Mouse (Mus musculus): ENCODE data around the gene Chd1l. TPM values are rescaled to one million over a fixed set of nuclear protein-coding genes. Genes with fewer than 3 reads are reported as not detected.

The Chd1l gene
- polyA plus RNA-seq, 1 experiment from 2014 or later: 5.8 TPM

DNA sequence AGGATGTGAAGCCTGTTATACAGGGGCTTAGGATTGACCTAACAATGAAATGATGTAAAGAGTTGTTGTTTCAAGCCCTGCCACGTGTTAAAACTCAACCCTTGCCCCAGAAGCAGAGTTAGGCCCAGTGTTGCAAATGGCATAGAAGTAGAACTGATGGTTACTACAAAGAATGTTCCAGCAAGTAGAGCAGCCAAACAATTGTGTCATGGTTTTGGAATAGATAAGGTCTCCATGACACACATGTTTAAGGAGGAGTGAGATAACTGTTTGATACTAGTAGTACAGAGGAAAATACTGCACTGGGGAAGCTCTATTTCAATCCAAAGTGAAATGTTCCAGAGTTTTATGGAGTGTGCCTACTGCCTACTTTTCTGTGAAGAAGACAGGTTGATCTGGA lies 38.5 kb upstream of the Chd1l start:
- H3K27ac ChIP-seq (ENCODE audit: low read depth, low read length): no peak overlapping the region
- H3K36me3 ChIP-seq (ENCODE audit: control insufficient read depth, insufficient read depth, low read length): no peaks in the 10 kb centered on the region
- ATAC-seq: no peak
- no peak overlapping the region for H3K9ac ChIP-seq (ENCODE audit: low read depth, low read length)
- no peaks in the 10 kb centered on the region for H3K27me3 ChIP-seq (replicated peaks; ENCODE audit: control insufficient read depth, insufficient read depth, low read length)
- WGBS: 38% methylated on average over 1 of the region's 1 CpGs
- no peak overlapping the region for H3K4me2 ChIP-seq (ENCODE audit: low read length)
- H3K4me1 ChIP-seq (ENCODE audit: control insufficient read depth, insufficient read depth, low read depth, low read length): no peaks in the 10 kb centered on the region
- H3K9me3 ChIP-seq (ENCODE audit: control insufficient read depth, low read length): no peaks in the 10 kb centered on the region
- no peak overlapping the region for H3K4me3 ChIP-seq (ENCODE audit: low read length)

DNA sequence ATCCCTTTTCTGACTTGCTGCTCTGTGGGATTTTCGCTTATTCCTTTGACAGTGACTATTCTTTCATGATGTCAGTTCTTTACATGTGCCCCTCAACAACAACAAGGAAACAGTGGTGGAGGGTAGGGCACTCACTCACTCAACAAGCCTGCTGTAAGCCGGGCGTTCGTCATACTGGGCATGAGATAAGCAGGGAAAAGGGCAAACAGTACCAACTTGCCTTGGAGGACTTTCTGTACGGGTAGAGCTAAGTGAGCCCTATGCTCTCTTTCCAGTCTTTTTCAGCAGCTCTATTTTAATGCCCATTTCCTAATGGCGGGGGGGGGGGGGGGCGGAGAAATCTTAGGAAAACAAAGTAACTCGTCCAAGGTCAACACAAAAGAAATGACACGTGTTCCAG lies 32.0 kb upstream of the Chd1l start:
- Histone ChIP-seq H3K9me3 (ENCODE audit: control insufficient read depth, low read length) (no peaks in the 10 kb centered on the region), H3K9ac (ENCODE audit: low read depth, low read length) (no peak overlapping the region), H3K27me3 (replicated peaks; ENCODE audit: control insufficient read depth, insufficient read depth, low read length) (no peaks in the 10 kb centered on the region), H3K4me1 (ENCODE audit: control insufficient read depth, insufficient read depth, low read depth, low read length) (no peaks in the 10 kb centered on the region), H3K36me3 (ENCODE audit: control insufficient read depth, insufficient read depth, low read length) (no peaks in the 10 kb centered on the region), H3K4me2 (ENCODE audit: low read length) (no peak overlapping the region), H3K4me3 (ENCODE audit: low read length) (no peak overlapping the region), H3K27ac (ENCODE audit: low read depth, low read length) (no peak overlapping the region)
- WGBS: 87% methylated on average over 9 of the region's 9 CpGs
- ATAC-seq: no peak

DNA sequence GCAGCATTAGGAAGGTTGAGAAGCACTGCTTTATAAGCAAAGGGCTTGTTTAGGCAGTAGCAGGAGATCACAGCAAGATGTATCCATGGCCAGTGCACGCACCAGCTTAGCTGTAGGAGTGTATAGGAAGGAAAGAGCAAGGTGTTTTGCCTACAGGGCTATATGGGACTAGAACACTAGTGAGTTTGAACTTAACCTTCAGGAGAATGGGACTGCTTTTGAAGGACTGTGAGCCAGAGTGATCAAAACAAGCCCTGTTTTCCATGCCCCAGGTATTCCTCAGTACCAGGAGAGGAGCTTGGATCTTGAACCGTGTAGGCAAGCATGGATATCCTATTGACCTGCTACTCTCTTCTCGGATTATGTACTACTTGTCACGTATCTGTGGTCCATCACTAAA lies 31.4 kb upstream of the Chd1l start:
- WGBS: 93% methylated on average over 4 of the region's 4 CpGs
- H3K27ac ChIP-seq (ENCODE audit: low read depth, low read length): no peak overlapping the region
- H3K4me2 ChIP-seq (ENCODE audit: low read length): no peak overlapping the region
- no peaks in the 10 kb centered on the region for H3K4me1 ChIP-seq (ENCODE audit: control insufficient read depth, insufficient read depth, low read depth, low read length)
- H3K36me3 ChIP-seq (ENCODE audit: control insufficient read depth, insufficient read depth, low read length): no peaks in the 10 kb centered on the region
- no peak overlapping the region for H3K4me3 ChIP-seq (ENCODE audit: low read length)
- H3K27me3 ChIP-seq (replicated peaks; ENCODE audit: control insufficient read depth, insufficient read depth, low read length): no peaks in the 10 kb centered on the region
- H3K9me3 ChIP-seq (ENCODE audit: control insufficient read depth, low read length): no peaks in the 10 kb centered on the region
- no peak for ATAC-seq
- H3K9ac ChIP-seq (ENCODE audit: low read depth, low read length): no peak overlapping the region

DNA sequence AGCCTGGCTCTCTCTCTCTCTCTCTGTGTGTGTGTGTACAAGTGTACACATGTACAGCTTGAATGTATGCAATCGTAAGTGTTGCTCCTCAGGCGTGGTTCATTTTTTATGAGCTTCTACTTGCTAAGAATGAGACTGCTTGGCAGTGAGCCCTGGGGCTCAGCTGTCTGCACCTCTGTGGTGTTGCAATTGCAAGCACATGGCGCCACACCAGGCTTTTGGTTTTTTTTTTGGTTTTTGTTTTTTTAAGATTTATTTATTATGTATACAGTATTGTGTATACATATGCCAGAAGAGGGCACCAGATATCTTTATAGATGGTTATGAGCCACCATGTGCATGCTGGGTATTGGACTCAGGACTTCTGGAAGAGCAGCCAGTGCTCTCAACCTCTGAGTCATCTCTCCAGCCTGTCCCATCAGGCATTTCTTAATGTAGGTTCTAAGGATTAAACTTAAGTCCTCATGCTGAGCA lies 24.3 kb upstream of the Chd1l start:
- no peak for ATAC-seq
- H3K36me3 ChIP-seq (ENCODE audit: control insufficient read depth, insufficient read depth, low read length): no peaks in the 10 kb centered on the region
- no peak overlapping the region for H3K4me3 ChIP-seq (ENCODE audit: low read length)
- WGBS: 68% methylated on average over 3 of the region's 3 CpGs
- no peaks in the 10 kb centered on the region for H3K27me3 ChIP-seq (replicated peaks; ENCODE audit: control insufficient read depth, insufficient read depth, low read length)
- H3K27ac ChIP-seq (ENCODE audit: low read depth, low read length): no peak overlapping the region
- no peaks in the 10 kb centered on the region for H3K9me3 ChIP-seq (ENCODE audit: control insufficient read depth, low read length)
- no peak overlapping the region for H3K9ac ChIP-seq (ENCODE audit: low read depth, low read length)
- no peak overlapping the region for H3K4me2 ChIP-seq (ENCODE audit: low read length)
- H3K4me1 ChIP-seq (ENCODE audit: control insufficient read depth, insufficient read depth, low read depth, low read length): no peaks in the 10 kb centered on the region

DNA sequence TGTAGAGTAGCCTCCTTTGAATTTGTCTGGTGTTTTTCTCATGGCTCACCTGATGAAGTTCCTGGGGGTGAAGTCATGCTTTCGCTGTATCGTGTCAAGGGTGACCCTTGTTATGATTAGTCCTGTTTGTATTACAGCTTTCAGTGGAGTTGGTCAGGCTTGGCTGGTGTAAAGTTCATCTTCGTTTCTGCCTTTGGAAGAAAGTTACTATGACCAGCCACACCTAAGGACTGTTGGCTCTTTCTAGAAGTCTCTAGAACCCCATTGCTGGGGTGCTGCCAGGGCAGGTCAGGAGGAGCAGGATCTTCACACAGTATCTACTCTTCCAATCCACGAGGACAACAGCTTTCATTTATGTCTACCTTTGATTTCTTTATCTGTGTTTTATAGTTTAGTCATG lies 23.5 kb upstream of the Chd1l start:
- H3K9me3 ChIP-seq (ENCODE audit: control insufficient read depth, low read length): no peaks in the 10 kb centered on the region
- 83% methylated on average over 4 of the region's 4 CpGs for WGBS

DNA sequence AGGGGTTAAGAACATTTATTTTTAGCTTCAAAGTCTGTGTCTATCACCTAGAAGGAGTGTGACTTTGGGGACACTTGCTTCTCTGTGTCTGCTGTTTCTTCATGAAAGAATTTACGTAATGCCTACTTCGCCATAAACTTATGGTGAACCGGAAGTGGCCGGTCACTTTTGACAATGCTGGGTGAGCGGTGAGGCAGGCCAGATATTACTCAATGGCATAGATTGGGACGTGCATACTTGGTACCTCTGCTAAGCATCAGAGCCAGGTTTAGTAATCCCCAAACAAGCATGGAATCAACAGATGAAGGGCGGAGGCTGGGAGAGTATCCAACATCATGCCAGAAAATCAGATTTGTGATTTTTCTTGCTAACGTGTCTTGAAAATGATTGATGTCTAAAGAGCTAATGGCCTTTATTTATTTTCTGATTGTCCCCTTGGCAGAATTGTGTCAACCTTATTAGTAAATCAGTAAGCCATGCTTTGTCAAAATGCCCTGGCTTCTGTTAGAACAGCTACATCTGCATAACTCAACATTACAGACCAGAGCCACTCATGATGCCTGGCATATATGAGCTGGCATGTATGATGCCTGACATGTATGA lies 21.4 kb upstream of the Chd1l start:
- no peaks in the 10 kb centered on the region for H3K27me3 ChIP-seq (replicated peaks; ENCODE audit: control insufficient read depth, insufficient read depth, low read length)
- no peak overlapping the region for H3K9ac ChIP-seq (ENCODE audit: low read depth, low read length)
- H3K27ac ChIP-seq (ENCODE audit: low read depth, low read length): no peak overlapping the region
- no peak overlapping the region for H3K4me3 ChIP-seq (ENCODE audit: low read length)
- H3K4me1 ChIP-seq (ENCODE audit: control insufficient read depth, insufficient read depth, low read depth, low read length): no peaks in the 10 kb centered on the region
- H3K4me2 ChIP-seq (ENCODE audit: low read length): no peak overlapping the region
- no peaks in the 10 kb centered on the region for H3K36me3 ChIP-seq (ENCODE audit: control insufficient read depth, insufficient read depth, low read length)
- ATAC-seq: no peak
- WGBS: 88% methylated on average over 8 of the region's 8 CpGs
- no peaks in the 10 kb centered on the region for H3K9me3 ChIP-seq (ENCODE audit: control insufficient read depth, low read length)

More for the DNA sequence above, 23.5 kb upstream of the Chd1l start:
- Histone ChIP-seq H3K9ac (ENCODE audit: low read depth, low read length) (no peak overlapping the region), H3K27me3 (replicated peaks; ENCODE audit: control insufficient read depth, insufficient read depth, low read length) (no peaks in the 10 kb centered on the region), H3K36me3 (ENCODE audit: control insufficient read depth, insufficient read depth, low read length) (no peaks in the 10 kb centered on the region), H3K4me1 (ENCODE audit: control insufficient read depth, insufficient read depth, low read depth, low read length) (no peaks in the 10 kb centered on the region), H3K4me2 (ENCODE audit: low read length) (no peak overlapping the region), H3K4me3 (ENCODE audit: low read length) (no peak overlapping the region), H3K27ac (ENCODE audit: low read depth, low read length) (no peak overlapping the region)
- ATAC-seq: no peak

DNA sequence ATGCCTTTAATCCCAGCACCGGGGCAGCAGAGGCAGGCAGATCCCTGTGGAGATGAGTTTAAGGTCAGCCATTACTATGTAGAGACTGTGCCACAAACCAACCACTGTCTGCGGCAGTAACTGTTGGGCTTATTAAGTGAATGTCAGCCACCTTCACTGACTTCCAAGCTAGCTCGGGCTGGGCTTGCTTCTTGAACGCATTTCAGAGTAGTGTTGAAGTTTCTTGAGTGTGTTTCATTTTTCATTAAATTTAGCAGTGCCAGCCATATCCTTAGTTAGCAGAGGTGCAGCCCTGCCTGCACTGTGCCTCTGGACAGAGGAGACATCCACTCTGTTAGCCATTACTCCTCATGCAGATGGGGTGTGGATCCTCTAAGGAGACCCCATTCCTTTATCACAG lies 20.7 kb upstream of the Chd1l start:
- ATAC-seq: no peak
- 89% methylated on average over 4 of the region's 4 CpGs for WGBS
- Histone ChIP-seq H3K27me3 (replicated peaks; ENCODE audit: control insufficient read depth, insufficient read depth, low read length) (no peaks in the 10 kb centered on the region), H3K36me3 (ENCODE audit: control insufficient read depth, insufficient read depth, low read length) (no peaks in the 10 kb centered on the region), H3K4me3 (ENCODE audit: low read length) (no peak overlapping the region), H3K9ac (ENCODE audit: low read depth, low read length) (no peak overlapping the region), H3K4me1 (ENCODE audit: control insufficient read depth, insufficient read depth, low read depth, low read length) (no peaks in the 10 kb centered on the region), H3K4me2 (ENCODE audit: low read length) (no peak overlapping the region), H3K27ac (ENCODE audit: low read depth, low read length) (no peak overlapping the region), H3K9me3 (ENCODE audit: control insufficient read depth, low read length) (no peaks in the 10 kb centered on the region)

DNA sequence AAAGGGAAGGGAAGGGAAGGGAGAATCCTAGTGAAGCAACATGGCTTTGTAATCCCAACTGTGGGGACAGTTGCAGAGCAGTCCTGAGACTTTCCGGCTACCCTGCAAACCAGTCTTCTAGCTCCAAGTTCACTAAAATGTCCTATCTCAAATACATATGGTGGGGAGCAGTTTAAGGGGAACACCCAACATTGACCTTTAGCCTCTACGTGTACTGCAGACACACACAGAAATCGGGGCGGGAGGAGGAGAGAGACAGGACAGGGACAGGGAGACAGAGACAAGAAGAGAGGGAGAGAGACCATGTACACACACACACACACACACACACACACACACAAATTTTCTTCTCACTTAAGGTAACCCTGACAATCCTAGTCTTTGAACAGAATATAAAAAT lies 19.9 kb upstream of the Chd1l start:
- Histone ChIP-seq H3K27me3 (replicated peaks; ENCODE audit: control insufficient read depth, insufficient read depth, low read length) (no peaks in the 10 kb centered on the region), H3K9ac (ENCODE audit: low read depth, low read length) (no peak overlapping the region), H3K4me1 (ENCODE audit: control insufficient read depth, insufficient read depth, low read depth, low read length) (no peaks in the 10 kb centered on the region), H3K4me2 (ENCODE audit: low read length) (no peak overlapping the region), H3K27ac (ENCODE audit: low read depth, low read length) (no peak overlapping the region), H3K36me3 (ENCODE audit: control insufficient read depth, insufficient read depth, low read length) (no peaks in the 10 kb centered on the region), H3K9me3 (ENCODE audit: control insufficient read depth, low read length) (no peaks in the 10 kb centered on the region), H3K4me3 (ENCODE audit: low read length) (no peak overlapping the region)
- no peak for ATAC-seq
- 80% methylated on average over 4 of the region's 4 CpGs for WGBS

DNA sequence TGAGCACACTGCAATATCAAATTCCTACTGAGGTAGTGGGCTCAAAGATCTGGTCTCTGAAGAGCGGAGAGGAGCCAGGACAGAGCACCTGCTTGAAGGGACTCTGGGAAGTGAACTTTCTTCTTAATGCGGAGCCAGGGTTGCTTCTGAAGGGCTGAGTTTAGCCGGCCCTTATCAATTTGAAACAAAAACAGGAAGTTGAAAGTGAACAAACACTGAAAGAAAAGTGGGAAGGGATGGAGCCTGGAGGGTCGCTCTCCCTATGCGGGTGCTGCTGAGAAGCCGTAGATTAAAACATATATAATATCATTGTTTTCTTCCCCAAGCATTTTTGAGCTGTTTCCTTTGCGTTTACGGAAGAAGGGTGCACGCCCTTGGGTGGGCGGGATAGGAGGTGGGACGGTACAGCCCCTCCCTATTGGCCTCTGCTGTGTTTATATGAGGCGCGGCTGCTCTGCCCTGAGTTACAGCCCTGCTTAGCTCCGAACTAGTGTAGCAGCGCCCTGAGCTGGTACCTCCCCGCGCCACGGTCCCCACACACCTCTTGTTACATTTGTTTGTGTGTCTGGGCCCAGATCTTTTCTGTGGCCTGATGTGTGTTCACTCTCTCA lies 18.5 kb upstream of the Chd1l start, which contains the start of gene Fmo5:
Gene Fmo5 (plus strand): TSS at position 414 of the 611 bp plus-strand sequence.
- no peaks in the 10 kb centered on the region for H3K4me1 ChIP-seq (ENCODE audit: control insufficient read depth, insufficient read depth, low read depth, low read length)
- no peaks in the 10 kb centered on the region for H3K36me3 ChIP-seq (ENCODE audit: control insufficient read depth, insufficient read depth, low read length)
- peak within 1 kb of the TSS; percentile 42; the same call in 1 of the 2 replicates for H3K9ac ChIP-seq (ENCODE audit: low read depth, low read length)
- no peak within 1 kb of the TSS for H3K27ac ChIP-seq (ENCODE audit: low read depth, low read length)
- H3K4me2 ChIP-seq (ENCODE audit: low read length): peak within 1 kb of the TSS; percentile 56
- H3K4me3 ChIP-seq (ENCODE audit: low read length): peak within 1 kb of the TSS; percentile 34
- WGBS: 9% methylated on average over 18 of the region's 18 CpGs
- no peaks in the 10 kb centered on the region for H3K27me3 ChIP-seq (replicated peaks; ENCODE audit: control insufficient read depth, insufficient read depth, low read length)
- no peak for ATAC-seq
- no peaks in the 10 kb centered on the region for H3K9me3 ChIP-seq (ENCODE audit: control insufficient read depth, low read length)
